Mouse (Mus musculus) forelimb bud, embryonic 11.5 days (tissue): ENCODE results near the gene Sept9.
"Not testable (repeated sequence)": the region's sequence is repeated elsewhere in the genome, so short reads cannot be mapped to it uniquely, and the experiment has no call there.

Experiments used
- DNase-seq: peaks from one replicate; pipeline ENCODE4 v3.0.0-alpha.2; 2012; ENCODE audit warnings: low read depth, low spot score

The Sept9 gene

GRCm38 (mm10) chr11:117326867-117327600, 127.6 kb downstream of the Sept9 start:
- DNase-seq: no peak

DNA sequence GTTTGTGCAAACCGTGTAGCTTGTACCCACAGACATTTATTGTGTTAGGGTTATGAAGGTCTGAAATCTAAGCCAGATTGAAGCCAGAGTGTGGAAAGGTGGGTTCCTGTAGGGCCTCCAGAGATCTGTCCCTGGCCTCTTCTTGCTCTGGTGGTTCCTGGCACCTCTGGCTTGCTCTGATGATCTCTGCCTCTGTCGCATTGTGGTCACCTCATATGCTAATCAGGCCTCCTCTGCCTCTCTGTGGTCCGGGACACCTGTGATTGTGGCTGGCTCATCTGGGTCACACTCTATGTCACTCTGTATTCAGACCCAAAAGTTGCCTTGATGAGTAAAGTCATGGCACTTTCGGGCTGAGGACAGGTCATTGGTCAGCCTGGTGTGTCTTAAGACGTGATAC, 128.2 kb downstream of the Sept9 start:
- no peak for DNase-seq

DNA sequence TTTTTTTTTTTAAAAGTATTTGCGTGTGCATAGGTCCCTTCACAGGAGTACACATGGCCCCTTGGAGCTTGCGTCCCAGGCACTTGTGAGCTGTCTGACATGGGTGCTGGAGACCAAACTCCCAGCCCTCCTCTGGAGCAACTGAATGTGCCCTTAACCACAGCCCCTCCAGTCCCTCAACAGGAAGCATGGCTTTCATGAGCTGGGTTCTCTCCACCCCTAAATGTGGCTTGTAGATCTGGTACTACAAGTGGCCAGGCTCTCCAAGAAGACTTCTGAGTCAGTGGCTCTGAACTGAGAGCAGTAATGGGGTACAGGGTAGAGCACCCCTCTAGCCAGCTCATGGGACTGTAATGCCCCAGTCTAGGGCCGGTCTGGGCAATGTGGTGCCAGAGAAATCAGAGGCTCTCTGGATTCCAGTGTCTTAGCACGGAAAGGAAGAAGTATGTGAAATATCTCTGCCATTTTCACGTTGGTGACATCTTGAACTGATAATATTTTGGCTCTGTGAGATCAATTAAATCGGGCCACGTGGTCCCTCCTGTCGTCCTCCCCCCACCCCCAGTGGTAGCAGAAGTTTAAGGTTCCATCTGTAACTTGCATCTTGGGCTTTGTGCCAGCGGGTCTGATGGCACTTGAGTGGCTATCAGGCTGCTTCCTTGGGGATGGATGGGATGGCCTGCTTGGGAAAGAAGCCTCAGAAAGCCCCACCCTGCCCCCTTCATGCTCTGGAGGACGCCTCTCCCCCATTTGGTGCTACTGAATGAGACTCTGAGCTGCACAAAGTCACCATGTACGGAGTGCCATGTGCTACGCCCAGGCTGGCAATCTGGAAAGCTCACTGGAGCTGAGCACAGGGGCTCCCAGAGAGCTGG, 130.9 kb downstream of the Sept9 start:
- DNase-seq: no peak

DNA sequence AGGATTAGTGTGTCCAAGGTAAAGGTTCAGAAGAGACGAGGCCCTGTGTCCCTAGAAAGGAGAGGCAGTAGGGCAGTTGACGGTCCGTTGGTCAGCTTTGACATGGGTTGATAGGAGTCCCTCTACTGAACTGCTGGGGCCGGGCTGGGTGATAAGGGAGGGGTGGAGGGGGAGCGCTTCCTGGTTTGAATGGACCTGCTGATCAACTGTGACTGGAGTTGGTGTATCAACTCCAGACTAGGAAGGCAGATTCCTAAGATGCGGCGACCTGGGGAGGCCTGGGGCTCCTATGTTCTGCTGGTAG, 131.4 kb downstream of the Sept9 start:
- DNase-seq: no peak

DNA sequence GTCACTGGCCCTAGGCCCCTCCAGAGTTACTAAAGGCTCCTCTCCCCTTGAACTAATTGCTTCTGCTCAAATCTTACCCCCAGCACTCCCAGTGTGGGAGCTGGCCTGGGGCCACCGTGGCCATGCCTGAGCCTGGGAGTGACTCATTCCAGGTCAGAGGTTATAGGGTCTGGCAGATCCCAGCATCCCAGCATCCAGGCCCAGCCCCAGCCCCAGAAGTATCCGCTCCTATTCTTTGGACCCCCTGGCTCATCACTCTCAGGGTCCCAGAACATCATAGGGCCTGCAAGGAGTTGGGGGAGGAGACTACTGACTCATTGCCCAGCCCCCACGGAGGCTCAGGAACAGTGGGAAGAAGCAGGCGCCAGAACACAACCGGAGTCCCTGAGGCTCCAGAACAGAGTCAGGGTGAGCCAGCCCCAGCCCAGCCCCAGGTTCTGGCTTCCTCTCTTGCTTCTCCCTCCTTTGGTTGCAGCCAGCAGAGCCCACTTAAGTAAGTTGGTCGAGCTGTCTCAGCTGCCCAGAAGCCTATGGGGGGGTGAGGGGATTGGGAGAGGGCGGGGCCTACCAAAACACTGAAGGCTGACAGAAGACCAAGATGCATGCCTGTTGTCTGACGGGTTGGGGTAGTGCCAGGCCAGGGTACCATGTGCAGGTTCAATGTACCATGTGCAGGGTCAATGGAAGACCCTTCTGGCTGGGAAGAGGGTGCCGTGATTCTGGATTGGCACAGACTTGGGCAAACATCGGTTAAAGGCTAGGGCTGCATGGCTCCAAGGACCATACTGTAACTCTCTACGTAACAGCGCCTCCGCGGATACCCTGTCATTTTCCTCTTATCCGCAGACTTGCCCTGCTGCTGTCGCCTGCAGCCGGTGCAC, 132.1 kb downstream of the Sept9 start:
- no peak for DNase-seq

- DNase-seq: peak; percentile 91
These were observed 133.0 kb downstream of the Sept9 start for GRCm38 (mm10) chr11:117332242-117333149.

DNA sequence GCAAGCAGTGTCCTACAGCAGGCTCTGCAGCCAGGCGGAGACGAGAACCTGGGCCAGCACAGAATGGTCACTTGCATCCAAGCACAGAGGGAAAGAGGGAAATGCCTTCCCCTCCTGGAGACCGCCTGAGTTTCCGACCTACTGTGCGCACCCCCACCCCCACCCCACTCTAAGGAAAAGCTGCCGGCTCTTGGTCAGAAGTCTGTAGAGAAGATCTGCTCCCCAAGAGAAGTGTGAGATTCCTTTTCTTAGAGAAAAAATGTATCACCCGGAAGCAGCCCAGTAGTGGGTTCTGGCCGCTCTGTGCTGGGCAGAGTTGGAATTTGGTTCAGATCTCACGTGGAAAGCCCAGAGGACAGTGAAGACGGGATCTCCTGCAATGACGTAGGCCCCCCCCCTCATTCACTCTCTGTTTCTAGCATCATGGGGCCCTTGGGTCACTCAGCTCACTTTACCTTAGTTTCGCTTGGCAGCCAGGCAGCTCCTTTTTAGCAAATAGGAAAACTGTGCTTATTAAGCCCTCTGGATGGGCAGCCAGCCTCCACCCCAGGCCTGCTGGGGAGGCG, 133.8 kb downstream of the Sept9 start:
- no peak for DNase-seq

DNA sequence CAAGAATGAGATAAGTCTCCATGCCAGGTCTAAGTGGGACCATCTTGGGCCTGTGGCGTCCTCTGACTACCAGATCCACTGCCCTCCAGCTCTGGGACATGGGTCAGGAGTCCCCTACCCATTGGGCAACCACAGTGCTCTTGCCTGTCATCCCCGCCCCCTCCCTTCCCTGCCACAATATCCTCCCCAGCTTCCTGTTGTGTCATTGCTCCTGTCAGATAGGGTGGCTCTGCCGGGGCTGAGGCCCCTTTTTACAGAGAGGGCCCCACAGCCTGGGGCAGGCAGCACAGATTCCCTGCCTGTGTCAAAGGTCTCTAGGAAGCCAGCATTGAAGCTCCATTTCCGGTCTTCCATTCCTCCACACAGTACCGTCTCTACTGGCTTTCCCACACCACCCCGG, 134.6 kb downstream of the Sept9 start:
- DNase-seq: no peak

DNA sequence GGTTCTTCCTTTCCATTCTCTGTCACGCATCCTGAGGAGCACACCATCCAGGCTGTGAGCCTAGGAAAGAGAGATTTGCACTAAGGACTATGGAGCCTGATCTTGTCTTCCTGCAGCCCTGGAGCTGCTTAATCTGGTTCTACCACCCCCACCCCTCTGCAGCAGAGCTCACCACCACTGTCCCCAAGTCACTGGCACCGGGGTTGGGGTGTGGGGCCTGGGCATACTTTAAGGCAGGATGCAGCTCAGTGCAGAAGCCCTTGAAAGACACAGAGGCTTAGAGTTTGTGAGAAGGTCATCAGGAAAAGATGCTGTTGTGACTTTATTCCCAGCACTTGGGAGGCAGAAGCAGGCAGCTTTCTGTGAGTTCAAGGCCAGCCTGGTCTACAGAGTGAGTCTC, 135.7 kb downstream of the Sept9 start:
- no peak for DNase-seq

DNA sequence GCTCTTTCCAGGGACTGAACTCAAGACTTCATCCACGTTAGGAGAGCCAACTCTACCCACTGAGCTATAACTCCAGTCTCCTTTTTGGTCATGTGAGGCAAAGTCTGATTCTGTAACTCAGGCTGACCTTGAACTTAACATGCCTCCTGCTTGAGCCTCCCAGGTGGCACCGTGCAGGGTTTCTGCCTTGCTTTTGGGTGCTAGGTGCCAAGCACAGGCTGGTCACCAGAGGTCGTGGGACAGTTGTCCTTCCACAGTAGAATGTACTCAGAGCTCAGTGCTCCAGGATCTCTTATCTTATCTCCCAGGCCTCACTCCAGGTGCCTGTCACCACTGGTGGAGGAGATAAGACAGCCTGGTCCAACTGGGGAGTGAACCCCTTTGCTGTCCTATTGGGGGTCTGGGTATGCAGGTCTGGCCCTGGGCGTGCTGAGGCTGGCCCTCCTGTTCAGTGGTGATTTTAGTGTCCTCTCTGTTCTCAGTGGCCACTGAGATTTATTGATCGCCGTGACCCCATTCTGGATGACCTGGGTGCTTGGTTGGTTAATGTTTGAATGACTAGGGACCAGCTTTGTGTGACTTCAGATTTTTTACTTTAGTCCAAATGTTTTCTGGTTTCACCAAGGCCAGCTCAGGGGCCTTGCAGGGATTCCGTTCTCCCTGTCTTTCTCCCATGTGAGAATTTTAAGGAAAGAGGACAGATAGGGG, 136.8 kb downstream of the Sept9 start:
- no peak for DNase-seq

DNA sequence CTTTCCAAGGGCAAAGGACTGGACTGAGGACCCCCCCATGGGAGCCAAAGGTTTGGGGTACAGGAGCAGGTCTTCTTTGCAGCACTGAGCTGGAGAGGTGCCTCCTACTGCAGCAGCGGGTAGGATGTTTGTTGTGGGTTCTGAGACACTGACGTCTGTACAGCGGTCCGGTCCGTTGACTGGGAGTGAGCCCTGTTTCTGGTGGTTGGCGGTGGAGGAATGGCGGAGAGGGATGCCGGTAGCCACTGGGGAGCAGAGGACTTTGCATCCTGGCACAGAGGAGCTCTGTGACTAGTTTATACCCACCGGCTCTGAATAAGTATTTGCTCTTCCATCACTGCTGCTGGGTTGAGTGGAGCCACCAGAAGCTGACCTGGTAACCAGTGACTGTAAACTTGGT, 138.3 kb downstream of the Sept9 start:
- no peak for DNase-seq

- DNase-seq: no peak
These were observed 139.0 kb downstream of the Sept9 start for GRCm38 (mm10) chr11:117338503-117338902.

DNA sequence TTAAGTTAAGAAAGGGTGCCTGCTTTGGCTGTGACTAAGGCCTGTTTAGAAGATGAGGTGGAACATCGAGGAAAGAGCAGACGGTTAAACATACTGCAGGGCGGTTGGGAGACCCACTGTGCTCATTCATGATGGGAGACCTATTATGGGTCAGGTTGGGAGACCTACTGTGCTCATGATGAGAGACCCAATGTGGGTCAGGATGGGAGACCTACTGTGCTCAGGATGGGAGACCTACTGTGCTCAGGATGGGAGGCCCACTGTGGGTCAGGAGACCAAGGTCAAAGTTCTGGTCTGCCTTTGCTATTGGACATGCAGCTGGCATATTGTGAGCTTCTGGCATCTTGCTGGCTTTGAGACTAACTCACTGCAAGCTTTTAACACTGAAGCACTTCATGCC, 139.6 kb downstream of the Sept9 start:
- DNase-seq: no peak

DNA sequence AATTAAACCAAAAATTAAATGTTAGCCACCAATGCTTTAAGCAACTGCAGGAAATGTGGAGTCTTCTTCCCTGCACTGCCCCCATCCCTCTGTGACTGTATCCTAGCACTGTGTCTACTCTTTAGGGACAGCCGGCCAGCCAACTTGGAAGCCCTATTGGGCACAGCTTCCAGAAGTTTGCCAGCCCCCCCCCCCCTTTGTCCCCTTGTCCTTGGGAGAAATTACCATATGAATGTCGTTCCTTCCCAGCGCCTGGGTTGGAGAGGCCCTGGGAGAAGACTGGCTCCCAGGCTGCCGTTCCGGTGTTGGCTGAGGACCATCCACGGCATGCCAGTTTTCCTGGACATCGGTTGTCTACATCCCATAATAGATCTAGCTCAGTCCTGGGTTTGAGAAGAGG, 141.8 kb downstream of the Sept9 start:
- no peak for DNase-seq

GRCm38 (mm10) chr11:117342076-117342475, 142.6 kb downstream of the Sept9 start:
- DNase-seq: no peak

- DNase-seq: not testable (repeated sequence)
These were observed 143.0 kb downstream of the Sept9 start for GRCm38 (mm10) chr11:117342490-117342889.

DNA sequence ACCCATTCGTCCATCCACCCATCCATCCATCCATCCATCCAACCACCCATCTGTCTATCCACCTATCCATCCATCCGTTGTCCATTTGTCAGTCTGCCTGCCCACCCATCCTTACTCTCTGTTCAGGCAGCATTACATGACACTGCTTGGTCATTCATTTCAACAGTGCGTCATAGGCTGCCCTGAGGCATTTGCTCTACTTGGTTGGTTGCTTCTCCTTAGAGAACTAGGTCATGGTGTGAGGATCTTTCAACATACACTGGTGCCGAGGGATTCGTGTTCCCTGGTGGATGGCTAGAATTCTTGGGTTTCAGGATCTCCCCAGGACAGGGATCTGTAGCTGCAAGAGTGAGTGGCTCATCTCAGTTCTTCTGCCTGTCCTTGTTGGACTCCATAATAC, 144.3 kb downstream of the Sept9 start:
- no peak for DNase-seq

GRCm38 (mm10) chr11:117344339-117345021, 145.0 kb downstream of the Sept9 start:
- DNase-seq: no peak

- DNase-seq: peak; percentile 69
These were observed 145.7 kb downstream of the Sept9 start for GRCm38 (mm10) chr11:117345022-117345765.
